Mouse (Mus musculus): ENCODE measurements around the gene Gldc. TPM values are rescaled to one million over a fixed set of nuclear protein-coding genes. Genes with fewer than 3 reads are reported as not detected.
A peak's percentile ranks its signal among the peaks of the same experiment; 100 is the strongest.

The Gldc gene
- total RNA-seq, 2 experiments from 2014 or later, result 0.14 to 0.17 TPM

- no peak for DNase-seq (ENCODE audit: low spot score)
Measured at GRCm38 (mm10) chr19:30158189-30158588, 17.0 kb downstream of the Gldc start.

DNA sequence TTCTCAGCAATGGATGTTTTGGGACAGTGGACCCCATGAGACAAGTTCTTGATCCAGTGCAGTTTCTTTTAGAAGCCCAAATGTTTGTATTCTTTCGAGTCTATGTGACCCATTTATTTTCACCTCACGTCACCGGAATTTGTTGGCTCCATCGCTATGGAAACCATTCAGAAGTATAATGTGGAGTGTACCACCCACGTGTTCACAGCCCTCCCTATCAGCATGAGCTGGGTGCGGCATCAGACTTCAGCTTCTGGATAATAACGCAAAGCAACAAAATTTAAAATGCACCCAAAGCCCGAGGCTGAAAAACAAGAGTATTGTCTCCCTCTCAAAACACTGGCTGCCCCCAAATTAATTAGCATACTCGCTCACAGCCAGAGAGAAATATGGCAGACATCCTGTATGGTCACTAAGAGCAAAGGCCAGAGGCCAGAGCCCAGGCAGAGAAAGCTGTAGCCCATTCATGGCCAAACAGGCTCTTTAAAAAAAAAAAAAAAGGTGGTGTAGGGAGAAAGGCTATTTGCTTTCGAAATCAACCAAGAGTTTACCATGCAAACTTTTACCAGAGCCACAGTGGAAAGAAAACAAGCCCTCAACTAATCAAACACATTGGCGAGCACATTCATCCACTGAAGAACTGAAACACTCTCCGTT lies 18.1 kb downstream of the Gldc start:
- DNase-seq (ENCODE audit: low spot score), result no peak

GRCm38 (mm10) chr19:30153729-30154128 lies 21.5 kb downstream of the Gldc start:
- DNase-seq (ENCODE audit: low spot score), result no peak

DNA sequence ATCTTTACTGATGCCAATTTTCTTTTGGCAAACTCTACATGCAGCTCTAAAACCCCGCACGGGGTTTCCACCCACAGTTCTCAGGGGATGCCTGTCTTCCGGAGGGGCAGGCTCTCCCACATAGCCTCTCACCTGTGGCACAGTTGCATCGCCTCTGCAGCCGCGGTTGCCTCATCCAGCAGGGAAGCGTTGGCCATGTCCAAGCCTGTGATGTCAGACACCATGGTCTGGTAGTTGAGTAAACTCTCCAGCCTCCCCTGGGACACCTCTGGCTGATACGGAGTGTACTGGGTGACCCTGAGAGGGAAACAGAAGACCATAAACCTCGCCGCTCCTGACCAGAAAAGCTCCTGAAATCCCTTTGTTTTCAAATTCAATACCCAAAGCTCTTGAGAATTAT lies 23.9 kb downstream of the Gldc start:
- no peak for DNase-seq (ENCODE audit: low spot score)

- DNase-seq (ENCODE audit: low spot score), result no peak
Measured at GRCm38 (mm10) chr19:30149238-30149805, 25.9 kb downstream of the Gldc start.

DNA sequence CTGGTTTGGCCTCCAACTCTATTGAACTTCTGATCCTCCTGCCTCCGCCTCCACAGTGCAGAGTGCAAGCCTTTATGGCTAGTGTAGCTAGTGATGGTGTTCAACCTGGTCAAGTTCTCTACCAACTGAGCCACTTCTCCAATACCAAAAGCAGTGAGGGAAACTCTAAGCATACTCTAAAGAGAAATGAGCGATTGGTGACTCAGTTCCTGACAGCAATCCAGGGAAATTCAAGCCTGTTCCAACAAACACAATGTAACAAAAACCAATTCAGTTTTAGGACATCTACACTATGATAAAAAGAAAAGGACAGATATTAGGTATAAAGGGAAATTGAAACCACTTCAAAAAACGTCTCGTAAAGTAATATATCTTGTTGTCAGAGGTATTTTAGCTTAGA lies 27.9 kb downstream of the Gldc start:
- DNase-seq (ENCODE audit: low spot score), result no peak

DNA sequence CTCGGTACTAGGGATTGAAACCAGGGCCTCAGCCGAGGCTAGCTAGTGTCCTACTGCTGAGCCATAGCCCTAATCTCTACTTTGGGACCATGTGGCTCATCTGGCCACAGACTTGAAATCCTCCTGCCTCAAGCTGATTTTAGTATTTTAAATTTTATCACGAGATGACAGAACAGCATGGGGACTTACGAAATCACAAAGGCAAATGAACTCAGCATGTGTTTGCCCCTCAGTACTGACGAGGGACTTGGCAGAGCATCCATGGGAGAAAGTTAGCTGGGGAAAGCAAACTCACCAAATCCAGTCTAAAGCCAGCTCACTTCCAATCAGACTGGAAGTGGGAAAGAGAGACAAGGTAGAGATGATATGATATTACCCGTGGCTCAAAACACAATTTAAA lies 28.5 kb downstream of the Gldc start:
- no peak for DNase-seq (ENCODE audit: low spot score)

DNA sequence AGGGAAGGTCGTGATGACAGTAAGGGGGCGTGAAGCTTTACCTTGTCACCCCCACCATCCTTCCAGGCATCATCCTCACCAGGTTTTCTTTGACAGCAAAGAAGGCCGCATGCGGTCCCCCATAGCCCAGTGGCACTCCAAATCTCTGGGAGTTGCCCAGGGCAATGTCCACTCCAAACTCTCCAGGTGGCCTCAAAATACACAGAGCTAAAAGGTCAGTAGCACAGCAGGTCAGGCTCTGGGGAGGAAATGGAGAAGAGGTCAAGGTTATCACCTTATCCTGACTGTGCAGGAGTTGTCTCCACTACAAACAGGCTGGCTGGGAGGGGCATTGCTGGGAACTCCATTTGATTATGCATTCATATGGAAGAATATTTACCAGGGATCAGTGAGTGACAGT lies 30.1 kb downstream of the Gldc start:
- no peak for DNase-seq (ENCODE audit: low spot score)

- DNase-seq (ENCODE audit: low spot score), result no peak
Measured at GRCm38 (mm10) chr19:30136308-30136707, 38.9 kb downstream of the Gldc start.

- DNase-seq (ENCODE audit: low spot score), result peak; percentile 15
Measured at GRCm38 (mm10) chr19:30128177-30128576, 47.1 kb downstream of the Gldc start.

DNA sequence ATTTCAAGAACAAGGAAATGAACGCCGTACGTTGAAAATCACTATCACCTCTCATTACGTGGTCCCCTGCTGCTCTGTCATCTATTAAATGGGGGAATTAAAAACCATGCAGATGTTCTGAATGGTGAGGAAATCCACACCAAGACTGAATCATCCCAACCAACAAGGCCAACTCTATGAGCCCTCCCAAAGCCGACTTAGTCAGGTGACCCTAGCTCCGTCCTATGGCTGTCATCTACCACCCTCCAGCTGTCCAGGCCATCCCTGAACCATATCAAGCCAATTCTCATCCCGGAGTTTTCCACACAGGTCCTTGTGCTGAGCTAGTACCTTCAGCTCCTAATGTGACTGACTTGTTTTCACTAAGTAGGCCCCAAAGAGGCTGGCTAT lies 49.6 kb downstream of the Gldc start:
- no peak for DNase-seq (ENCODE audit: low spot score)

DNA sequence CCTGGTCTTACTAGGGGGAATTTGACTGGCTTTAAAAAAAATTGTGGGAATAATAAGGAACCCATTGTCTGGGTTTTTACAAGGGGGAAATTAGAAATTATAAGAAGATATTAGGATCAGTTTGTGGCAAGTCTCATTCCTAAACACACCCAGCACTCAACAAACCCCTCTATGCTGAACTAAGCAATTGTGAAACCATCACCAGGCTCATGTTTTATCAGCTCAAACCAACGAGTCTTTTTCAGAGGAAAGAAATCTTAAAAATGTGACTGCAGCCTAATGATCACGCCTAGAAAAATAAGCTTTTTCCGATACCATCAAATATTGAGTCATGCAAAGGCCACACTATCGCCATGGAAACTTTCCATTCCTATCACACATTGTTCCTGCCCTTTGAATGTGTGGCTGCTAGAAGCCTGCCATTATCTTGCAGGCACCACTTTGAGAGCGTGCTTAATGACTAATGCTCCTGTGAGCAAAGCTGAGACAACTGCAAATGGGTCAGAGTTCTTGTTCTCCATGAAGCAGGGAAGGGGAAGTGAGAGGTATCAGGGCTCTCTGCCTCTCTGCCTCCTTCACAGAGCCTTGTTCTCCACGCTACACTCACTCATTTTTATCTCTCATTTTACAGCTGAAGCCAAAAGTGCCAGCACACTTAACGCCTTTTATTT lies 50.1 kb downstream of the Gldc start:
- DNase-seq (ENCODE audit: low spot score), result no peak

DNA sequence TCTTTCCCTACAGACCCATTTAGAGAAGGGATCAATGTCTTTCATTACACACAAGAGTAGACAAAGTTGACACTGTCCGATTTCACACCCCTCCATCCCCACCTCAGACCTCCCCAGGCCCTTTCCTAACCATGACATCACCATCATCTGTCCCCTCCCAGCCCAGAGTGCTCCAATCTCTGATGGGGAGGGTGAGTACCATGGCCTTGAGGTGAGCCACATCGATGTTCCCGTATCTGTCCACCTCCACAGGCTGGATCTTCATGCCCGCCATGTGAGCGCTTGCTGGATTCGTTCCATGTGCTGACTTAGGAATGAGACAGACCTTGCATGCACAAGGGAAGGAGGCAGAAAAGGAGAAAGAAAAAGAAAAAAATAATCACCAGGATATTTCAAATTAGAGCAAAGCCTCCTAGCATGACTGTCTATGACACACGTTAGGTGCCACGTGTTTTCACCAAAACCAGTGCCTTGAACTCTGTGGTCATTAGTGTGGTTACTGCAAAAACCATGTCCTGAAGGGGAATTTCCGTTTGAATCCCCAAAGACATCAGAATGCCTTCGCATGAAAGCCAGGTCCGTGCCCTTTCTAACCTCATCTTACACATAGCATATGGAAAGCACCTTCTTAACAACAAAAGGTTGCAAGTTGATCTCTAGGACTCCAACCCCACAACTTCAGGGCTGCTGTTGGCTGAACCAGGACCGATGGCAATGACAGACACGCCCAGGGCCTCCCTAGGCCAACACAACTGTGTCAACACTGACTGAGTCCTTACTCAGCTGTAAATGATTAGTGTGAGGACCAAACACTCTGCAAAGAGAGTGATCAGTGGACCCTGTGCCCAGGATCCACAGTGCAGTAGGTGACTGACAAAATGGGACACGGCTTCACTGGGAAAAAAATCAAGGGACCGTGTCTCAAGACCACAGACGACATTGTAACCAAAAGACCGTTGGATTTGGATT lies 56.6 kb downstream of the Gldc start:
- no peak for DNase-seq (ENCODE audit: low spot score)

- no peak for DNase-seq (ENCODE audit: low spot score)
Measured at GRCm38 (mm10) chr19:30117775-30118174, 57.5 kb downstream of the Gldc start.

DNA sequence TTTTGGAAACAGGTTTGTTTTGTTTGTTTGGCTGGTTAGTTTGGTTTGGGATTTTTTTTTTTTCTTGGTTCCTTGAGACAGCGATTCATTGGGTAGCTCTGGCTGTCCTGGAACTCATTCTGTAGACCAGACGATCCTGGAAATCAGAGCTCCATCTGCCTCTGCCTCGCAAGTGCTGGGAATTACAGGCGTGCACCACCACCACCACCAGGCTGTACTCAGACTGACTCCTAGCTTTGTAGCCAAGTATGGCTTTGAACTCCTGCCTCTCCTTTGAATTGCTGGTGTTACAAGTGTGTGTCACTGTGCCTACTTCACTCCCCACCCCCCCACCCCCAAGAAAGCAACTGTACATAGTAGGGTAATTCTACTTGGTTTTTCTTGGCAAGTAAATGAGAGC lies 58.0 kb downstream of the Gldc start:
- DNase-seq (ENCODE audit: low spot score), result no peak

GRCm38 (mm10) chr19:30115606-30116005 lies 59.6 kb downstream of the Gldc start:
- no peak for DNase-seq (ENCODE audit: low spot score)

GRCm38 (mm10) chr19:30114919-30115441 lies 60.2 kb downstream of the Gldc start:
- DNase-seq (ENCODE audit: low spot score), result no peak

DNA sequence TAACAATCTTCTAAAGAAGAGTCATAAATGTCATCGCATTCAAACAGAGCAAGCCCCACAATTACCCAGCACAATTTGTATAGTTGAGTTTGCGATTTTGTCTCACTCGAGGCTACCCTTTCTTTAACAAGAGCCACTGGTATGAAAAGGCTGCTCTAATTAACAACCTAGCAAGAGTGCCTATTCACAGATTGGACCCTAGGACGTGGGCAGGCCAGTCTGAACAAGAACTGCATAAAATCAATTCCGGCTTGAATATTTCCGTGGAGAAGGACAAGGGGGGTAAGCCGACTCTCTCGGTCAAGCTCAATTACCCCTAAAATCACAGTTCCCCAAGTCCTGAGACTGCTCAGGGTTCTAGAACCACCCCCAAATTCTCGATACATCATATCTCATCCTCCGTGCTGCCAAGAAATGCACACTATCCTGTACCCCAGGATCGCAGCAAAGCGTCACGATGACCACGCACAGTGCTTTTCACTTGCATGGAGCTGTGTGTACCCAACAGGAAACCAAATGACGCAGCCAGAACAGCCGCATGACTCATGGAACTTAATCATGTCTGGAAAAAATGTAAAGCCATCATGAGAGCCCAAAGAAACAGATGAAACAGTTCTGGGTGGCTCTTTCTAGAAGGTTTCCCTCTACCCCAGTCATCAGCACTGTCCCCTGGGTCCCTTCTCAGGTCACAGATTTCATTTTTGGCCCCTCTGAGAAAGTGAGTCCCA lies 62.1 kb downstream of the Gldc start:
- no peak for DNase-seq (ENCODE audit: low spot score)

- no peak for DNase-seq (ENCODE audit: low spot score)
Measured at GRCm38 (mm10) chr19:30111421-30111820, 63.8 kb downstream of the Gldc start.

DNA sequence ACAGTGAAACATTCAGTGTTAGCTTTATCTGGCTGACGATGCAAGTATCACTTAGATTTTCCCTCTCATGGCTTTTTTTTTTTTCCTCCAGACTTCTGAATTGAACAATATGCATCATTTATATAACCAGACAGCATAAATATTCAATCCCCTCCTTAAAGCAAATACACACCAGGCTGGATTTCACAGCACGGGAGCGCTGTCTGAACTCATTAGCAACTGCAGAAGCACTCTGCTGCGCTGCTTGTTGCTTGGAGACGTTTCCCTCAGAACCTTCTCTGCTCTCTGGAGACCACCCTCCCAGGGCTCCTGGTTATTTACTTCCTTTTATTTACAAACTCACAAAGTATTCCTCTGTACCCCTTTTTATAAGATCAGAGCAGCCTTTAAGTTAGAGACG lies 66.1 kb downstream of the Gldc start:
- DNase-seq (ENCODE audit: low spot score), result no peak

DNA sequence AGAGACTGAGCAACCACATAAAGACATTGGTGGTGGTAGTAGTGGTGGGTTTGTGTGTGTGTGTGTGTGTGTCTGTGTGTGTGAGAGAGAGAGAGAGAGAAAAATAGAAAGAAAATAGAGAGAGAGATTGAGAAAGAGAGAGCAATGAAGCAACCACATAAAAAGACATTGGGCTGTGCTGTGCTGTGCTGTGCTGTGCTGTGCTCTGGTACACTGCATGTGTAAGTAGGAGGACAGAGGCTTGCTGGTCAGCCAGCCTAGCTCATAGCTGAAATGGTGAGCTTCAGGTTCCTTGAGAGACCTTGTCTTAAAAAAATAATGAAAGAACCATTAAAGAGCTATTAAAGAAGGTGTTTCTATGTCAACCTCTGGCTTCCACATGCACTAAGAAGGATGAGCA lies 66.6 kb downstream of the Gldc start:
- no peak for DNase-seq (ENCODE audit: low spot score)

All from gastrocnemius, adult 18-20 months (tissue).